Mouse (Mus musculus) adrenal gland, adult (tissue): ENCODE measurements around the gene Ost4.

Experiments used
- DNase-seq, 2 experiments: peaks; one replicate each; pipeline ENCODE4 v3.0.0; 2022 to 2023; ENCODE audit warnings: low spot score in 1 of 2; ENCODE audit not compliant: inconsistent age in 2 of 2

Ost4 gene

DNA sequence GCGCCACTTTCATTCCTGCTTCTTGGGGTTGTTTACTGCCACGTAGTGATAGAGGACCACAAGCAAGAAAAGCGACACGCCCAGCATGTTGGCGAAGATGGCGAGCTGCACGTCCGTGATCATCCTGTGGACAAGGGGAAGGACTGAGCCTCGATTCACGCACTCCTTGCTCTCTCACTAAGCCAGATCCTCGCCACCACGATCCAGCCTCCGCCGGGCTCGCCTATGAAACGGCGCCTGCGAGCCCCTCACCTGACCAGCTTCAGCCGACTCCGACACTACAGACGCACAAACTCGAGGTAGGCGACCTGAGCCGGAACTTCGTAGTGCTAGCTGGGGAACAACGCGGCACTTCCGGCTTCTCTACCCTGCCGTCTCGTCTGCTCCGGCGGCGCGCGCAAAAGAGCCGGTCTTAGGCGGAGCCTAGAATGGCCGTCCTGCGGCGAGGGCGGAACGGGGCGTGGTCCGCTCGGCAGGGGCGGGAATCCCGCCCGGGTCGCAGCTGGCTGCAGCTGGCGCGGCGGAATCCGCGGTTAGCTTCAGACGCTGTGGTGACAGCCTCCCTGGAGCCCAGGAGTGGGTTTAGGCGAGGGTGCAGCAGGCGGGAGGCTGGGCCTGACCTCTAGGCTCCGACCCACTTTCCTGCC lies at the start of gene Ost4:
TSS of gene Ost4 (minus strand) at position 376 of the 647 bp plus-strand sequence.
- DNase-seq, result peak; percentile 98 to 99

GRCm38 (mm10) chr5:30955751-30956150 lies 48.2 kb upstream of the Ost4 start:
- peak in 1 of 2 experiments; percentile 23 for DNase-seq

DNA sequence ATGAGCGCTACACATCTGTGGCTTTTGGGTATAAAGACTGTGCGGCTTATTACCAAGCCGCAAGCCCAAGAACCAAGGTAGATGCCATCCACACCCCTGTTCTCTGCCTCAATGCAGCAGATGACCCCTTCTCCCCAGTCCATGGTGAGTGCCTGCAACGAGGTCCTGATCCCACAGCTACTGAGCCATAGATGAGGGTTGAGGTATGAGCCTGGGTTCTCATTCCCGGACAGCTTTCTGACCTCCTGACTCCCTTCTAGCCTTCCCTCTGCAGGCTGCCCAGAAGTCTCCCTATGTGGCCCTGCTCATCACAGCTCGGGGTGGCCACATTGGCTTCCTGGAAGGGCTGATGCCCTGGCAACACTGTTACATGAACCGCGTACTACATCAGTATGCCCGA lies 47.0 kb upstream of the Ost4 start:
- peak in 1 of 2 experiments; percentile 26 for DNase-seq

DNA sequence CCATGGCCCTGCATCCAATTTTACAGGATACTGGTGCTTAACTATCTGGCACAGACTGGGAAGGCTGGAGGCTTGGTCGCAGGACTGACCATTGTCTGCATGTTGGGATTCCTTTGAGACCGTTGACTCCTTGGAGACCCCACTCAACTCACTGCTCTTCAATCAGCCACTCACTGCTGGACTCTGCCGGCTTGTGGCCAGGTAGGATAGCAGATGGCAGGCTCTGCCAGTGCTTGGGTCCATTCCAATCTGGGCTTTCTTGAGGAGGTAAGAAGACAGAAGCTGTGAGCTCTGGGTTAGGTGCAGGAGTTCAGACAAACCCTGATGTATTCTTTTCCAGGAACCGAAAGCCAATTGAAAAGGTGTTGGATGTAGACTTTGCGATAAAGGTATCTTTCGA lies 46.5 kb upstream of the Ost4 start:
- peak in 1 of 2 experiments; percentile 27 for DNase-seq

- no peak for DNase-seq
Measured at GRCm38 (mm10) chr5:30952551-30952950, 45.0 kb upstream of the Ost4 start.

GRCm38 (mm10) chr5:30951706-30952105 lies 44.1 kb upstream of the Ost4 start:
- no peak for DNase-seq

DNA sequence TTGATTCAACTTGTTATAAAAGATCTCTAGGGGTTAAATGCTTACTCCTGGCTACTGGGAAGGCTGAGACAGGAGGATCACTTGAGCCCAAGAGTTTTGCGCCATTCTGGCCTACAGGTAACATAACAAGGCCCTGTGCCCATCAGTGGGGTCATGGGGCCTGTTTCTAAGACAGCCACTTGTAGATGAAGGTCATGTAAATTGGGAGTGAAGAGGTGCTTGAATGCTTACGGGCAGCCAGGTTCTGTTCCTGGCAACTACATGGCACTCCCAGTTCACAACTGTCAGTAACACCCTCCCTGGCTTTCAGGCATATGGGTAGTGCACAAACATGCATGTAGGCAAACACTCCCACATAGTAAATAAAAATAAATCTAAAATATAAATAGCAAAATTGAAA lies 43.3 kb upstream of the Ost4 start:
- DNase-seq, result peak in 1 of 2 experiments; percentile 45

GRCm38 (mm10) chr5:30950451-30950850 lies 42.9 kb upstream of the Ost4 start:
- no peak for DNase-seq

GRCm38 (mm10) chr5:30949654-30950326 lies 42.2 kb upstream of the Ost4 start:
- peak; percentile 95 to 97 for DNase-seq

DNA sequence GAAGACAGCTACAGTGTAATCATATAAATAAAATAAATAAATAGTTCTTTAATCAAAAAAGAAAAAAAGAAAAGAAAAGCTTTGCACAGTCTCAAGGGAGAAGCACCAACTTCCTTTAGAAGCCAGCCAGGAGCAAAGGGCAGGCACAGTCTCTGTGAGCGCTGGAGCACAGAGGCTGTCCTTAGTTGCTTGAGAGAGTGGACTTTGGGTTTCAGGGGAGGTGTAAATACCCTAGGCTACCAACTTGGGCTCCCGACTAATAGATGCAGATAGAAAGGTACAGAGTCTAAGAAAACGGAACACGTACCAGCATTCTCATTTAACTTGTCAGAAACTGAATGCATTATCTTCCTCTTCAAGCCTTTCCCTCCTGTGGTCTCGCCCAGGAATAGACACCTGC lies 41.0 kb upstream of the Ost4 start:
- DNase-seq, result peak in 1 of 2 experiments; percentile 22

GRCm38 (mm10) chr5:30944956-30945781 lies 37.6 kb upstream of the Ost4 start, which contains the start of gene Cgref1:
TSS of gene Cgref1 (minus strand) at chr5:30945591.
- peak; percentile 85 to 91 for DNase-seq

DNA sequence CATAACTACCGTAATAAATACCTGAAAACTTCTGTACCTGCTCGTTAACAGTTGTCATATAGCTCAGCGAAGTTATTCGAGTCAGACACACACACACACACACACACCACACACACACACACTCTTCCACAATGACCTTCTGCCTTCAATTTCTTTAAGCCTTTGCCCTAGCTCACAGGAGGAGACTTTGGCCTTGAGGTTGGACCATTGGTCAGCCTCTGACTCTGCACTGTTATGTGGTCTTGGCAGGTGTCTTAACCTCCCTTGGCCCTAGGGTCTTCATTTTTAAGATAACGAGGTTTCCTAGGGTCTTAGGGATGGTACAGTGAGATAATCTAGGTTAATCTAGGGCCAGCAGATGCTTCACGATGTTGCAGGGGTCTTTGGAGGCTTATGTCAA lies 36.8 kb upstream of the Ost4 start:
- no peak for DNase-seq

DNA sequence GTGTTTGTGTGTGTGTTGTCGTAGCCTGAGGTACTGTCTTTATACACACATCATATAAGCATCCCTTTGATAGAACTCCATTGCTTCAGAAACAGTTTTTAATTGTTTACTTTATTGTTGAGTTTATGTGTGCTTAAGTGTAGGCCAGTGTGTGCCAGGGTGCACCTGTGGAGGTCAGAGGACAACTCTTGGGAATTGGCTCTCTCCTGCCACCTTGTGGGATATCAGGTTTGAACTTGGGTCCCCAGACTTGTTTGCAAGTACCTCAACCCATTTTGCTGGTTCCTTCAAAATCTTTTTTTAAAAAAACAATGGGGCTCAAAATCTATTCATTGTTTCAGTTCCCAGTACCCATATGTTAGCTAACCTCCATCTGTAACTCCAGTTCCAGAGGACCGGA lies 35.4 kb upstream of the Ost4 start:
- peak in 1 of 2 experiments; percentile 48 for DNase-seq

DNA sequence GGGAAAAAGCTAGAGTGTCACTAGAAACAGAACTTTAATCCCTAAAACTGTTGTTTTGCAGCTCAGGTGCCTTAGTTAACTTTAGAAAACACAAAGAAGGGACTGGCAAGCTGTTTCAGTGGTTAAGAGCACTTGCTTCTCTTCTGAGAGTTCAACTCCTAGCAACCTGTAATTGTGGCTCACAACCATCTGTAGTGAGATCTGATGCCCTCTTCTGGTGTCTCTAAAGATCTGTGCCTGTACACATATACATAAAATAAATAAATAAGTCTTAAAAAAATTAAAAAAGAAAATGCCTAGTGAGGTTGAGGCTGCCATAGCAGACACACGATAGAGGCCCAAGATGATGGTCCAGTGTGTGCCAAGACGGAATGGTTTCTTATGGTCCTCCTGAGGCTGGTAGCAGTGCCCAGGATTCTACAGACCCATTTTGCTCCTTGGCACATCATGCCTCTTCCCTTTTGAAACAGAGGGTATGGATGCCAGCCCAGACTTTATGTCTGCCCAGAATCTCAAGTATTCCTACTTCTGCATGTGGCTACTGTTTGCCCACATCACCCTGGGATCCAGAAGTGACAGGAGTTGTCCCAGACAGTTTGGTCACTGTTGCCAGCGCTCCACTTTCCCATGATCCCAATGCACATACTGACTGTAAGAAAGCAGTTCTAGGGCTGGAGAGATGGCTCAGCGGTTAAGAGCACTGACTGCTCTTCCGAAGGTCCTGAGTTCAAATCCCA lies 27.3 kb upstream of the Ost4 start:
- no peak for DNase-seq

DNA sequence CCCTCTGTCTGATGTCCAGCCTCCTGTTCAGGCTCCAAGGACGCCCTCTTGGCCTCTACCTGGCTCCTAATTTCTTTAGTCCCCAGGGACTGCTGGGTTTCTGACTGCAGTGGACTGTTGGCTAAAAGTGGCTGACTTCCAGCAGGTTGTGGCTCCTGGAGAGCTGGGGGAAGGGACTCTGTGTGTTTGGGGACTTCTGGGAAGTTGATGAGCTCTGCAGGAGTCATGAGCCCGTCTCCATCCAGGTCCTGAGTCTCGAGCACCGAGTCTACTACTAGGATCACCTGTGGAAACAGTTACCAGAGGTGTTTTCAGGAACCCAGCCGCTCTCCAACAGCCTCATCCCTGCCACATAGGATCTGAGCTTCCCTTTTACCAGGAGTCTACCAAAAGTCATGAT lies 26.1 kb upstream of the Ost4 start:
- no peak for DNase-seq

GRCm38 (mm10) chr5:30931378-30931777 lies 23.8 kb upstream of the Ost4 start:
- DNase-seq, result peak in 1 of 2 experiments; percentile 17

GRCm38 (mm10) chr5:30930846-30931245 lies 23.3 kb upstream of the Ost4 start:
- DNase-seq, result peak in 1 of 2 experiments; percentile 21

- DNase-seq, result peak; percentile 76 to 94
Measured at GRCm38 (mm10) chr5:30930121-30930520, 22.5 kb upstream of the Ost4 start.

- peak; percentile 59 to 83 for DNase-seq
Measured at GRCm38 (mm10) chr5:30927945-30928529, 20.4 kb upstream of the Ost4 start.

GRCm38 (mm10) chr5:30926073-30926472 lies 18.5 kb upstream of the Ost4 start:
- no peak for DNase-seq

DNA sequence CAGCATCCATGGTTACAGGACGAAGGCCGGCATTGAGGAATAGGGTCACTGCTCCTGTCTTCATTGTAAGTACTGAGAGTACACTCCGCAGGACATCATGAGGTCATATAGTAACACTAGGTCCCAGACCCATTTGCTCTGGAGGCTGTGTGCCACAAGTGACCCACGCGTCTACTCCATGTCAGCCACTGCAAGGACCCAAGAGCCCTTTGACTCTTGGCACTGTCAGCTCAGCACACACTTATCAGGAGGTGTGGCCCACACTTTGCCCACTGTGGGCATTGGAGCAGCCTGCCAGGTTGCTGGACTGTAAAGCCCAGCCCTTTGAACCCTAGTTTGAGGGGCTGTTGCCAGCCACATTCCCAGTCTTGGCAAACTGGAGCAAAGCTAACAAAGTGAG lies 17.6 kb upstream of the Ost4 start:
- DNase-seq, result no peak
